In the genomic region with DNA sequence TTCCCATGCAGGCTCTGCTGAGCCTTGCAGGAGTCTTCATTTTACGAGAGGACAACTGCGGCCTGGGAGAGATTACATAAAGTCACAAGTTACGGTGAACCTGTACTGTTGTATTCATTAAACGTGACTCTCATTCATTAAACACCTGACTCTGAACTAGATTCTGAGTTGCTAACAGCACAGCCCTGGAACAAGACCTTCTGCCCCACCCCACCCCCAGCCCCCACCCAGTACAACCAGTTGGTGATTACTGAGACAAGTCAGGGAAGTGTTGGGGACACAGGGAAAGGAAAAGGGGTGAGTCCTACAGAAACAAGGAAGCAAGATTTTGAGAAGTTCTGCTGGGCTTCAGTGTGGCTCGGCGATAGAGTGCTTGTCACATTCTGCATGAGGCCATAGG, we compare ENCODE assay signal across 18 mouse cellular contexts.
DNase-seq lines count a peak whose midpoint lies in the region; ATAC-seq and TF ChIP-seq lines count a peak whose summit lies in the region.
"Had no signal": no experiment of that assay in that cellular context is flagged by ENCODE, and none has a peak within 500 bp of the region (broad histone marks: within the 10 kb centered on the region; RNA-seq: fewer than 3 reads in every experiment).

No protein-coding gene starts in this region.

- H3K36me3 ChIP-seq in intestine, embryonic 15.5 days = no peaks in the 10 kb centered on the region
- H3K36me3 ChIP-seq in stomach, postnatal 0 days (ENCODE audit: control insufficient read depth, insufficient read depth, low read length) = no peaks in the 10 kb centered on the region
- H3K36me3 ChIP-seq: heart, embryonic 15.5 days; hindbrain, embryonic 15.5 days had no signal

- no peak for TF ChIP-seq CTCF in stomach, postnatal 0 days (IDR thresholded peaks at IDR 0.05; ENCODE audit: low read depth)

- no peak overlapping the region for H3K9ac ChIP-seq in intestine, embryonic 15.5 days
- H3K9ac ChIP-seq in stomach, postnatal 0 days (ENCODE audit: low read length) = no peak overlapping the region
- H3K9ac ChIP-seq: heart, embryonic 15.5 days; hindbrain, embryonic 15.5 days had no signal

- H3K4me2 ChIP-seq in intestine, embryonic 15.5 days (replicated peaks) = no peak overlapping the region
- no peak overlapping the region for H3K4me2 ChIP-seq in stomach, postnatal 0 days (replicated peaks; ENCODE audit: low read depth)
- H3K4me2 ChIP-seq: heart, embryonic 11.5 days; heart, embryonic 15.5 days; hindbrain, embryonic 15.5 days had no signal

- H3K27me3 ChIP-seq in intestine, embryonic 15.5 days (replicated peaks) = no peaks in the 10 kb centered on the region
- no peaks in the 10 kb centered on the region for H3K27me3 ChIP-seq in stomach, postnatal 0 days (ENCODE audit: control insufficient read depth, insufficient read depth, low read length)
- H3K27me3 ChIP-seq: heart, embryonic 15.5 days; hindbrain, embryonic 15.5 days had no signal

- 0 out of 2 replicates have a peak, but pooled peaks have one; percentile 15 for ATAC-seq in common myeloid progenitor, adult 5-6 weeks (replicated peaks; ENCODE audit: low read depth, poor library complexity, severe bottlenecking)
- ATAC-seq in intestine, embryonic 15.5 days = peak; percentile 74
- 0 out of 2 replicates have a peak, but pooled peaks have one; percentile 21 for ATAC-seq in megakaryocyte progenitor cell, adult 5-6 weeks (replicated peaks; ENCODE audit: poor library complexity)
- peak; percentile 66 for ATAC-seq in stomach, postnatal 0 days (ENCODE audit: low FRiP score, low TSS enrichment)
- ATAC-seq: forebrain, embryonic 14.5 days had no signal

- peak; percentile 42 for DNase-seq in stomach, postnatal 0 days (ENCODE audit: low spot score)
- no peak for DNase-seq in left cerebral cortex, postnatal 36 days (ENCODE audit: low spot score in 2 of 2)
- DNase-seq in lung, postnatal 36 days = no peak
- DNase-seq in adrenal gland, adult 18-20 months (ENCODE audit: low spot score in 2 of 2) = no peak
- DNase-seq: adrenal gland, postnatal 14 days; cerebellum, adult 18-20 months; cerebellum, adult 9-11 months; cerebellum, postnatal 36 days; gastrocnemius, postnatal 36 days had no signal

- no peak overlapping the region for H3K4me3 ChIP-seq in intestine, embryonic 15.5 days (replicated peaks)
- no peak overlapping the region for H3K4me3 ChIP-seq in stomach, postnatal 0 days (ENCODE audit: low read depth, low read length)
- H3K4me3 ChIP-seq: embryonic facial prominence, embryonic 10.5 days; heart, embryonic 15.5 days; hindbrain, embryonic 10.5 days; hindbrain, embryonic 15.5 days had no signal

- H3K27ac ChIP-seq in intestine, embryonic 15.5 days = no peak overlapping the region
- H3K27ac ChIP-seq in stomach, postnatal 0 days (replicated peaks) = no peak overlapping the region; the same call in 1 of the 2 replicates
- H3K27ac ChIP-seq: embryonic facial prominence, embryonic 10.5 days; heart, embryonic 15.5 days; hindbrain, embryonic 10.5 days; hindbrain, embryonic 15.5 days had no signal

- 77% methylated on average over 6 of the region's 6 CpGs for WGBS in intestine, embryonic 15.5 days
- 55% methylated on average over 6 of the region's 6 CpGs for WGBS in stomach, postnatal 0 days

- H3K9me3 ChIP-seq in intestine, embryonic 15.5 days = no peaks in the 10 kb centered on the region
- H3K9me3 ChIP-seq in stomach, postnatal 0 days (ENCODE audit: control insufficient read depth, low read length) = no peaks in the 10 kb centered on the region
- H3K9me3 ChIP-seq: embryonic facial prominence, embryonic 10.5 days; heart, embryonic 15.5 days; hindbrain, embryonic 10.5 days; hindbrain, embryonic 15.5 days had no signal

- H3K4me1 ChIP-seq in intestine, embryonic 15.5 days (replicated peaks) = peaks cover 17% of the 10 kb centered on the region; the same call in 1 of the 2 replicates
- 0 out of 2 replicates have a peak, but pooled peaks cover 2% of the 10 kb centered on the region for H3K4me1 ChIP-seq in stomach, postnatal 0 days (replicated peaks; ENCODE audit: control insufficient read depth, insufficient read depth)
- H3K4me1 ChIP-seq: embryonic facial prominence, embryonic 10.5 days had no signal

- intact Hi-C loops in left cerebral cortex, postnatal 36 days (cut with DNase I) = no loop called here

- no peak for TF ChIP-seq EP300 in stomach, postnatal 0 days (optimal IDR thresholded peaks at IDR 0.05)

Comparison
In these comparisons a context has a peak if more than half of its experiments do, and no peak if none do; other contexts are left out.
1. ATAC-seq: peak in every context shown above with its lines; median percentile 74 in intestine, embryonic 15.5 days; 66 in stomach, postnatal 0 days; 21 in megakaryocyte progenitor cell, adult 5-6 weeks; 15 in common myeloid progenitor, adult 5-6 weeks.